ENCODE assay signal across 13 mouse cellular contexts in the genomic region with DNA sequence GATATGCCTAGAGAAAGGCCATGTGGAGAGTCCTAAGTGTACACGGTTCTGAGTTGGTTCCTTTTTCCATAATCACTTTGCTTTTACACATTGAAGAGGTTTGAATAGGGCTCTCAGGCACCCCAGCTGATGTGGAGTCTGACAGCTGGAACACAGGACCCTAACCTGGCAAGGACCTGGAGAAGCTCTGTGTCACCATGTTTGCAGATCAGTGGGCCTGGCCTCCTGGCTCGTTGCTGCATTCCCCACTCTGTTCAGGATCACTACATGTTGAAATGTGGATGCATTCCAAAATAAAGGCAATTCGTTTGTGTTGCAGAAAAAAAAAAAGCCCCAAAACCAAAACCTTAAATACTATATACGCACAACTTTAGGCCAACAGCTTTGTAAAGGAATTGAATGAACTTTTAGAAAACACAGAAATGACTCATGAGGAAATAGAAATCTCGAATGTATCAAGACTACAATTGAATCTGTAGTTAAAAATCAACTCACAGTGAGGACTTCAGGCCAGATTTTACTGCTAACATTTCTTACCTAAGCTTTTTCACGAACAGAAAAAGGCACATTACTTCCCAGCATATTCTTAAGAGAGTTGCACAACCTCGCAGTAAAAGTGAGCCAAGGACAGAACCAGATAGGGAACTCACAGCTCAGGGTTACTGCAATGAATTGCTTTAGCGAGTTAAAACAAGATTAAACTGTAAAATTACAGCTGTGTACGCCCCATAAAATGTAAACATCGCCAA.
A peak's percentile ranks its signal among the peaks of the same experiment; 100 is the strongest.
DNase-seq lines count a peak whose midpoint lies in the region.
"Had no signal": no experiment of that assay in that cellular context is flagged by ENCODE, and none has a peak within 500 bp of the region (broad histone marks: within the 10 kb centered on the region; RNA-seq: fewer than 3 reads in every experiment).

No protein-coding gene starts in this region.

- DNase-seq in gastrocnemius, adult 18-20 months (ENCODE audit: low spot score), result peak; percentile 24
- no peak for DNase-seq in gastrocnemius, postnatal 4 days (ENCODE audit: low spot score in 2 of 2)
- DNase-seq in kidney, adult 8-10 months, result peak; percentile 20 to 55
- DNase-seq in kidney, postnatal 4 days, result no peak
- DNase-seq in fat pad, adult 2 months (ENCODE audit: extremely low read depth, low read depth, low spot score), result peak; percentile 36
- DNase-seq in lung, postnatal 36 days, result peak; percentile 44
- no peak for DNase-seq in spleen, adult 12 weeks (ENCODE audit: low spot score)
- DNase-seq: cerebellum, adult 9-11 months; embryo, embryonic 11 days; gastrocnemius, postnatal 36 days; liver, embryonic 13.5 days; right cerebral cortex, postnatal 14 days; thymus, postnatal 36 days had no signal

Comparison
In these comparisons a context has a peak if more than half of its experiments do, and no peak if none do; other contexts are left out.
1. DNase-seq: peak in gastrocnemius, adult 18-20 months (single experiment), kidney, adult 8-10 months (2 of 2), fat pad, adult 2 months (single experiment) and lung, postnatal 36 days (single experiment); none in gastrocnemius, postnatal 4 days (0 of 2), kidney, postnatal 4 days (0 of 2) and spleen, adult 12 weeks (single experiment).